Mouse (Mus musculus): ENCODE results near the gene Gss. TPM values are rescaled to one million over a fixed set of nuclear protein-coding genes. Genes with fewer than 3 reads are reported as not detected.

Gss gene
- polyA plus RNA-seq, 1 experiment from 2014 or later = 17.5 TPM

- Histone ChIP-seq H3K4me1 (ENCODE audit: control insufficient read depth, insufficient read depth, low read length) (peaks cover 11% of the 10 kb centered on the region), H3K27ac (ENCODE audit: low read depth, low read length) (no peak overlapping the region; the same call in 1 of the 2 replicates), H3K9ac (ENCODE audit: low read length) (peak overlapping the region; percentile 68)
These were observed 73.9 kb downstream of the Gss start for GRCm38 (mm10) chr2:155518531-155519270.

GRCm38 (mm10) chr2:155517455-155518423 is 74.9 kb downstream of the Gss start, which contains the start of the genes Acss2 and Ggt7:
Acss2 (plus strand) TSS chr2:155517948.
Ggt7 (minus strand) TSS chr2:155518237.
- H3K9ac ChIP-seq (ENCODE audit: low read length) = peak within 1 kb of the TSS; percentile 68
- no peak within 1 kb of the TSS; the same call in 1 of the 2 replicates for H3K27ac ChIP-seq (ENCODE audit: low read depth, low read length)
- WGBS = 5% methylated on average over 66 of the region's 70 CpGs
- peak within 1 kb of the TSS; percentile 71 for H3K4me3 ChIP-seq (ENCODE audit: low read depth, low read length)
- no peaks in the 10 kb centered on the region for H3K36me3 ChIP-seq (ENCODE audit: control insufficient read depth, insufficient read depth, low read length)
- DNase-seq (ENCODE audit: low spot score, missing footprints) (peak; percentile 99), ATAC-seq (ENCODE audit: low FRiP score) (peak; percentile 98)
- peaks cover 14% of the 10 kb centered on the region for H3K4me1 ChIP-seq (ENCODE audit: control insufficient read depth, insufficient read depth, low read length)
- H3K9me3 ChIP-seq (ENCODE audit: control insufficient read depth, low read length) = no peaks in the 10 kb centered on the region
- no peaks in the 10 kb centered on the region; the same call in 1 of the 2 replicates for H3K27me3 ChIP-seq (ENCODE audit: control insufficient read depth, insufficient read depth, low read length)
- H3K4me2 ChIP-seq = peak within 1 kb of the TSS; percentile 86

More at GRCm38 (mm10) chr2:155518531-155519270, 73.9 kb downstream of the Gss start:
- peak overlapping the region; percentile 71 for H3K4me3 ChIP-seq (ENCODE audit: low read depth, low read length)
- H3K9me3 ChIP-seq (ENCODE audit: control insufficient read depth, low read length) = no peaks in the 10 kb centered on the region
- DNase-seq (ENCODE audit: low spot score, missing footprints) (no peak), ATAC-seq (ENCODE audit: low FRiP score) (no peak)
- H3K4me2 ChIP-seq = peak overlapping the region; percentile 86
- H3K27me3 ChIP-seq (ENCODE audit: control insufficient read depth, insufficient read depth, low read length) = no peaks in the 10 kb centered on the region; the same call in 1 of the 2 replicates
- 26% methylated on average over 18 of the region's 18 CpGs for WGBS
- no peaks in the 10 kb centered on the region for H3K36me3 ChIP-seq (ENCODE audit: control insufficient read depth, insufficient read depth, low read length)

GRCm38 (mm10) chr2:155515941-155516340 is 76.7 kb downstream of the Gss start:
- no peak overlapping the region for H3K9ac ChIP-seq (ENCODE audit: low read length)
- H3K4me1 ChIP-seq (ENCODE audit: control insufficient read depth, insufficient read depth, low read length) = peaks cover 14% of the 10 kb centered on the region
- no peaks in the 10 kb centered on the region; the same call in 1 of the 2 replicates for H3K27me3 ChIP-seq (ENCODE audit: control insufficient read depth, insufficient read depth, low read length)
- no peak overlapping the region for H3K4me2 ChIP-seq
- ATAC-seq (ENCODE audit: low FRiP score) (no peak), DNase-seq (ENCODE audit: low spot score, missing footprints) (peak; percentile 95)
- no peaks in the 10 kb centered on the region for H3K9me3 ChIP-seq (ENCODE audit: control insufficient read depth, low read length)
- no peaks in the 10 kb centered on the region for H3K36me3 ChIP-seq (ENCODE audit: control insufficient read depth, insufficient read depth, low read length)
- no peak overlapping the region for H3K4me3 ChIP-seq (ENCODE audit: low read depth, low read length)
- no peak overlapping the region for H3K27ac ChIP-seq (ENCODE audit: low read depth, low read length)
- WGBS = 5% methylated on average over 1 of the region's 1 CpGs

GRCm38 (mm10) chr2:155514666-155515065 is 77.9 kb downstream of the Gss start:
- WGBS = 1% methylated on average over 22 of the region's 23 CpGs
- DNase-seq (ENCODE audit: low spot score, missing footprints) = peak; percentile 95
- no peaks in the 10 kb centered on the region for H3K9me3 ChIP-seq (ENCODE audit: control insufficient read depth, low read length)
- H3K36me3 ChIP-seq (ENCODE audit: control insufficient read depth, insufficient read depth, low read length) = no peaks in the 10 kb centered on the region
- peak overlapping the region; percentile 84 for H3K4me2 ChIP-seq
- H3K27me3 ChIP-seq (ENCODE audit: control insufficient read depth, insufficient read depth, low read length) = no peaks in the 10 kb centered on the region; the same call in 1 of the 2 replicates
- H3K4me1 ChIP-seq (ENCODE audit: control insufficient read depth, insufficient read depth, low read length) = peaks cover 14% of the 10 kb centered on the region
- peak; percentile 35 for ATAC-seq (ENCODE audit: low FRiP score)
- peak overlapping the region; percentile 49 for H3K4me3 ChIP-seq (ENCODE audit: low read depth, low read length)
- 0 out of 2 replicates have a peak overlapping the region, but pooled peaks have one; percentile 36 for H3K27ac ChIP-seq (ENCODE audit: low read depth, low read length)
- peak overlapping the region; percentile 79 for H3K9ac ChIP-seq (ENCODE audit: low read length)

GRCm38 (mm10) chr2:155513543-155513942 is 79.1 kb downstream of the Gss start:
- Histone ChIP-seq H3K36me3 (ENCODE audit: control insufficient read depth, insufficient read depth, low read length) (no peaks in the 10 kb centered on the region), H3K4me1 (ENCODE audit: control insufficient read depth, insufficient read depth, low read length) (peaks cover 12% of the 10 kb centered on the region), H3K27me3 (ENCODE audit: control insufficient read depth, insufficient read depth, low read length) (no peaks in the 10 kb centered on the region; the same call in 1 of the 2 replicates), H3K27ac (ENCODE audit: low read depth, low read length) (no peak overlapping the region), H3K9ac (ENCODE audit: low read length) (no peak overlapping the region; the same call in 1 of the 2 replicates), H3K9me3 (ENCODE audit: control insufficient read depth, low read length) (no peaks in the 10 kb centered on the region), H3K4me2 (peak overlapping the region; percentile 84), H3K4me3 (ENCODE audit: low read depth, low read length) (peak overlapping the region; percentile 49; the same call in 1 of the 2 replicates)
- WGBS = 74% methylated on average over 5 of the region's 5 CpGs
- DNase-seq (ENCODE audit: low spot score, missing footprints) = no peak
- no peak for ATAC-seq (ENCODE audit: low FRiP score)

MicroRNAs within 50 kb of the gene (microRNA counts, 519-probe panel; counts per million panel counts)
- not detected for microRNA mmu-miR-499

Small RNAs within 50 kb of the gene (microRNA-seq; reads per million reads assigned to microRNA genes)
- gene Mir499 = 12.9 reads per million, percentile 33 among the genes with 10 or more reads in this experiment

Other genes with a start within 250 kb of the Gss start
- 52.8 and 63.6 TPM in 2 replicates for gene Pigu, start 235.4 kb downstream of the Gss start, polyA plus RNA-seq (2014; fragmentation: Nextera tagmentation; extraction: Ambion mirVana)
- gene Trp53inp2, start 211.8 kb downstream of the Gss start, polyA plus RNA-seq (2014; fragmentation: Nextera tagmentation; extraction: Ambion mirVana) = 63.4 and 63.9 TPM in 2 replicates
- 33.5 and 33.6 TPM in 2 replicates for gene Ncoa6, start 118.9 kb downstream of the Gss start, polyA plus RNA-seq (2014; fragmentation: Nextera tagmentation; extraction: Ambion mirVana)
- gene Acss2, start 74.9 kb downstream of the Gss start, polyA plus RNA-seq (2014; fragmentation: Nextera tagmentation; extraction: Ambion mirVana) = 21.9 and 23.1 TPM in 2 replicates
- 10.3 and 12.9 TPM in 2 replicates for gene Ggt7, start 74.6 kb downstream of the Gss start, polyA plus RNA-seq (2014; fragmentation: Nextera tagmentation; extraction: Ambion mirVana)
- gene Myh7b, start 18.4 kb upstream of the Gss start, polyA plus RNA-seq (2014; fragmentation: Nextera tagmentation; extraction: Ambion mirVana) = 0.59 and 0.63 TPM in 2 replicates
- 138 and 144 TPM in 2 replicates for gene Trpc4ap, start 99.6 kb upstream of the Gss start, polyA plus RNA-seq (2014; fragmentation: Nextera tagmentation; extraction: Ambion mirVana)
- 32.3 and 34.6 TPM in 2 replicates for gene Edem2, start 136.7 kb upstream of the Gss start, polyA plus RNA-seq (2014; fragmentation: Nextera tagmentation; extraction: Ambion mirVana)
- gene Gm17581, start 143.1 kb upstream of the Gss start, polyA plus RNA-seq (2014; fragmentation: Nextera tagmentation; extraction: Ambion mirVana) = not detected in 2 replicates
- gene Procr, start 158.3 kb upstream of the Gss start, polyA plus RNA-seq (2014; fragmentation: Nextera tagmentation; extraction: Ambion mirVana) = 2.4 and 3.2 TPM in 2 replicates
- gene Mmp24, start 182.5 kb upstream of the Gss start, polyA plus RNA-seq (2014; fragmentation: Nextera tagmentation; extraction: Ambion mirVana) = 2.0 and 2.1 TPM in 2 replicates
- 7.9 and 8.0 TPM in 2 replicates for gene BC029722, start 226.6 kb upstream of the Gss start, polyA plus RNA-seq (2014; fragmentation: Nextera tagmentation; extraction: Ambion mirVana)
- gene Eif6, start 234.1 kb upstream of the Gss start, polyA plus RNA-seq (2014; fragmentation: Nextera tagmentation; extraction: Ambion mirVana) = 188 TPM in 2 replicates
- 0.14 and 0.25 TPM in 2 replicates for gene Fam83c, start 242.0 kb upstream of the Gss start, polyA plus RNA-seq (2014; fragmentation: Nextera tagmentation; extraction: Ambion mirVana)

Data from midbrain, embryonic 11.5 days (tissue).